Mouse (Mus musculus): ENCODE measurements at regions not wholly inside any gene's neighbourhood (a gene's known extent, or its start where the extent isn't known, plus 50 kb on each side); places are given as distances from the start of the nearest gene placed in this dataset.
A peak's percentile ranks its signal among the peaks of the same experiment; 100 is the strongest.

- Histone ChIP-seq H3K9me3 (no peaks in the 10 kb centered on the region), H3K4me3 (no peak overlapping the region), H3K4me1 (no peaks in the 10 kb centered on the region), H3K27me3 (no peaks in the 10 kb centered on the region), H3K9ac (no peak overlapping the region), H3K27ac (no peak overlapping the region), H3K4me2 (no peak overlapping the region), H3K36me3 (no peaks in the 10 kb centered on the region)
- WGBS = 55% methylated on average over 8 of the region's 8 CpGs
- ATAC-seq (ENCODE audit: borderline replicate concordance, extremely low read depth, low FRiP score, low TSS enrichment) = no peak
These were observed 241.7 kb upstream of the Akirin2 start for GRCm38 (mm10) chr4:34308921-34309563.

GRCm38 (mm10) chr4:34310061-34310642 lies 240.6 kb upstream of the Akirin2 start:
- peak; percentile 83 for ATAC-seq (ENCODE audit: borderline replicate concordance, extremely low read depth, low FRiP score, low TSS enrichment)
- WGBS = 12% methylated on average over 5 of the region's 5 CpGs
- no peak overlapping the region for H3K27ac ChIP-seq

DNA sequence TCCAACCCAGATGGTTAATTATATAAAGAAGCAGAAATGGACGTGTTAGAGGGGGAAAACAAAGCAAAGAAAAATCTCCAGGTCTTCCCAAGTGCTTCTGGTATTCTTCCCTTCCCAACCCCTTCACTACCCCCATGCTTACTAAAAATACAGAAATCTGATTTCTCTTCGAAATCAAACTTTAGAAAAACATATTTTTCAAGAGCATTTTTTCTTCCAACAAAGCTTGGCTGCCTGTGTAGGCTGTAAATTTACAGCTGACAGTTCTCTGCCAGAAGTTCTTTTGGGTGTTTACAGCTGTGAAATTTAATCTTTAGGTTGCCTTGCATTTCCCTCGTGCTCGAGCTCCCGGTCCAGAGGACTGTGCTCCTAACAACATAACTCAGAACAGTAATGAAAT lies 234.9 kb upstream of the Akirin2 start:
- WGBS = 25% methylated on average over 5 of the region's 5 CpGs
- H3K27me3 ChIP-seq = no peaks in the 10 kb centered on the region
- H3K4me2 ChIP-seq = no peak overlapping the region
- no peaks in the 10 kb centered on the region for H3K36me3 ChIP-seq
- no peak overlapping the region for H3K9ac ChIP-seq
- H3K9me3 ChIP-seq = no peaks in the 10 kb centered on the region
- H3K4me1 ChIP-seq = peaks cover 12% of the 10 kb centered on the region; the same call in 1 of the 2 replicates
- H3K4me3 ChIP-seq = no peak overlapping the region
- ATAC-seq (ENCODE audit: borderline replicate concordance, extremely low read depth, low FRiP score, low TSS enrichment) = no peak; the same call in 1 of the 2 replicates
- H3K27ac ChIP-seq = 0 out of 2 replicates have a peak overlapping the region, but pooled peaks have one; percentile 5

More at GRCm38 (mm10) chr4:34310061-34310642, 240.6 kb upstream of the Akirin2 start:
- no peak overlapping the region for H3K4me2 ChIP-seq
- 0 out of 2 replicates have a peak, but pooled peaks cover 1% of the 10 kb centered on the region for H3K4me1 ChIP-seq
- H3K4me3 ChIP-seq = no peak overlapping the region
- no peaks in the 10 kb centered on the region for H3K9me3 ChIP-seq
- no peak overlapping the region for H3K9ac ChIP-seq
- H3K27me3 ChIP-seq = no peaks in the 10 kb centered on the region
- no peaks in the 10 kb centered on the region for H3K36me3 ChIP-seq

DNA sequence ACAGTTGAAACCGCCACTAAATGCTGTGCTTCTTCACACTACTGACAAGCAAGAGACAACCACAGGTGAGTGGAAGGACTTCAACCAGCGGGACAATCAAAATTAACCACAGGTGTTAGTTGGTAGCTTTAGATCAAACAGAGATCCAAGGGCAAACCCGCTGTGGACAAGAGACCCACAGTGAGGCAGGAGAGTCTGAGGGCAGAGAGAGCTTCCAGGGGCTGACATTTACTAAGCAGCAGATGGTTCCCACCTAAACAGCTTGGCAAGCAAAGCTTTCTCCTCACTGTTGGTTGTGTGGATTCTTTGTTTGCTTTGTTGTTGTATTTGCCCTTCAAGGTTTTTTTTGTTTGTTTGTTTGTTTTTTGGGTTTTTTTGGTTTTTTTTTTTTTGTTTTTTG lies 227.9 kb upstream of the Akirin2 start:
- Histone ChIP-seq H3K9ac (no peak overlapping the region), H3K36me3 (no peaks in the 10 kb centered on the region), H3K9me3 (no peaks in the 10 kb centered on the region), H3K27ac (no peak overlapping the region), H3K4me2 (no peak overlapping the region), H3K27me3 (no peaks in the 10 kb centered on the region), H3K4me3 (no peak overlapping the region), H3K4me1 (peaks cover 7% of the 10 kb centered on the region; the same call in 1 of the 2 replicates)
- no peak for ATAC-seq (ENCODE audit: borderline replicate concordance, extremely low read depth, low FRiP score, low TSS enrichment)
- 34% methylated on average over 3 of the region's 3 CpGs for WGBS

DNA sequence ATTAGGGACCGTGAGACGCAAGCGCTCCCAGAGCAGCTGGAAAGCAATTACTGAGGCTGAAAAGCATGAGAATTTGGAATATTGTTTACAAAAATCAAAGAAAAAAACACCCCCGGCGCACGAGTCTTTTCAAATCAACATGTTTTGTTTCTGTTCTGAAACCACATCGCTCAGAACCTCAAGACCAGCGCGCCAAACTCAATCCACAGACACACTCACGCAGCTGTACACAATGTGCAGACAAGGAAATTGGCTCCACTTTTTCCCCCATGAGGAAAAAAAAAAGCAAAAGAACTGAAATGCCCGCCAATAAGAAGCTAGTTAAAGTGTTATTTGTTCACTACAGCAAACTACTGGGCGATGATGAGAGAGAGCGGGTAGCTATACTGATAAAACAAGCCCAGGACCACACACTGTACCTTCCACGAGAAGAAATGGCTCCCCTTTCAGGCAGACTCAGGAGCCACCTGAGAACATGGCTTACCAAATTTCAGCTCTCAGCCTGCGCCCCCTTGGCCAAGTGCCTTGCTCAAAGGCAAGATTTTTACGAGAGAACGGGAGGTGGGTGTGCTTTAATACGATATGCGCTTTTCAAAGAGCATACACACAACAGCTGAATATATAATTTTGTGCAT lies 222.5 kb upstream of the Akirin2 start:
- H3K9ac ChIP-seq = no peak overlapping the region
- 0 out of 2 replicates have a peak, but pooled peaks cover 3% of the 10 kb centered on the region for H3K4me1 ChIP-seq
- no peaks in the 10 kb centered on the region for H3K27me3 ChIP-seq
- ATAC-seq (ENCODE audit: borderline replicate concordance, extremely low read depth, low FRiP score, low TSS enrichment) = no peak
- 0 out of 2 replicates have a peak overlapping the region, but pooled peaks have one; percentile 4 for H3K4me3 ChIP-seq
- no peaks in the 10 kb centered on the region for H3K36me3 ChIP-seq
- H3K27ac ChIP-seq = no peak overlapping the region
- H3K4me2 ChIP-seq = peak overlapping the region; percentile 31
- no peaks in the 10 kb centered on the region for H3K9me3 ChIP-seq
- 55% methylated on average over 19 of the region's 19 CpGs for WGBS

DNA sequence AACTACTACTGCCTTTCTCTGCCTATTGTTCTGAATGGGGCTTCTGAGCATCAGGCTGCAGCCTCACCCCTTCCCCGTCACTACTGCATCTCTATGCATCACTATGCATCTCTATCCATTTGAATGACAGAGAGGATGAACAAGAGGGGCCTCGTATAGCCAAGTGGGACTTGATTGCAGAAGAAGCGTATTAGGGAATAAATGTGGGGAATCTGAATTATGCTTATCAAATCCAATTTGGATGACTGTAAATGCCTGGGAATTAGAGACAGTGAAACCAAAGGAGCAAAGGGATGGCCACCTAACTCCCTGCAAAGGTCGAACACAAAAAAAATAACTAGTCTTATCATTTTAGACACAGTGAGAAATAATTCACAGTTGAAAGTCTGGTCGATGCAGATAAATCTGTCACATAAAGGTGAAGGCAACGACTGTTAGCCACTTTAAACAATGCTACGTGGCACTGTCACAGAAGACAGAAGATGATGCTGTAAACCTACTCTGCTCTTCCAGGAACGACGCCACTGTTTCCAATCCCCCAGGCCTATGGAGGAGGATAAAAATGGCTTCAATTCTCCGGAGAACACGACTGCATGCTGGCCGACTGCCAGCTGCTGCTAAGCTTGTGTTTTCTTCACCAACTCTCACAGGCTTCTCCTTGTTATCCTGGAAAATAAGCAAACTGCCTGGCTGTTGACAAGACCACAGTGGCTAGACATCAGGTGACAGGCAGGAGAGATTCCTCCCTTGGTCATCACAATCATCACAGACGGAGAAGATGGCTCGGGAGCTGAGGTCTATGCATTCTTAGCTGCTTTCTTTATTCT lies 213.6 kb upstream of the Akirin2 start:
- peak overlapping the region; percentile 9; the same call in 1 of the 2 replicates for H3K4me3 ChIP-seq
- no peak for ATAC-seq (ENCODE audit: borderline replicate concordance, extremely low read depth, low FRiP score, low TSS enrichment)
- H3K27me3 ChIP-seq = no peaks in the 10 kb centered on the region
- 34% methylated on average over 14 of the region's 14 CpGs for WGBS
- no peak overlapping the region for H3K9ac ChIP-seq
- H3K36me3 ChIP-seq = no peaks in the 10 kb centered on the region
- no peaks in the 10 kb centered on the region for H3K9me3 ChIP-seq
- H3K4me1 ChIP-seq = peaks cover 2% of the 10 kb centered on the region
- no peak overlapping the region for H3K27ac ChIP-seq
- peak overlapping the region; percentile 43 for H3K4me2 ChIP-seq

DNA sequence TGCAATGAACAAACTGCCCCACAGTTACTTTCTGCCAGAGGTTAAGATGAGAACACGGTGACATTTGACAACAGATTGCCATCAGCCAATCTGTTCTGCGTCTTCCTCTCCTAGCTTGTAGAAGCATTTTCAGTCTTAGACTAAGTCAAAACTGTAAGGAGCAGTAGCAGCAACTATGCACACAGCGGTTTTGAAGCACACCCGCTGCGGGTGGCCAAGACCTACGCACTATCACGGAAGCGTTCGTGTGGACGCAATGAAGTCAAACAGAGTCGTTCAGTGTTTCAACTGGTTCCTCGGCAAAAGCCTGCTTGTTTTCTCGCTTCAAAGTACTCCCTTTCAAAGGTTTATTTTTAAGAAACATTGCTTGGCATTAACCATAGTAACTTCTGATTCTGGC lies 212.9 kb upstream of the Akirin2 start:
- H3K27me3 ChIP-seq = no peaks in the 10 kb centered on the region
- 21% methylated on average over 13 of the region's 13 CpGs for WGBS
- no peak for ATAC-seq (ENCODE audit: borderline replicate concordance, extremely low read depth, low FRiP score, low TSS enrichment)

DNA sequence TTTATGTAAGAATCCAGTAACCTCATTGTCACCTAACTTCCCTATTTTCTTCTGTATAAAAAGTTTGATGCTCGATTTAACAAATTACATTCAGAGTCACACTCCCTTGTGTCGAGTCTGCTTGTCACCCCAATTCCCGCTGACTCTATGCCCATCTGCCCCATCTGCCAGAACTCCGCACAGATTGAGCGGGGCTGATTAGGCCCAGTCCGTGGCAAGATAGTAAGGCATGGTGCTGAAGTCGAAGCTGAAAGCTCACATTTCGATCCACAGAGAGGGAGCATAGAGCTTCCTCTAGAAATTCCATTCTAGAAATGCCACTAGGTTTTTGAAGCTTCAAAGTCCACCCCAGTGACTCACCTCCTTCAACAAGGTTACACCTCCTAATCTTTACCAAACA lies 210.7 kb upstream of the Akirin2 start:
- WGBS = 94% methylated on average over 8 of the region's 8 CpGs
- no peak overlapping the region for H3K27ac ChIP-seq
- H3K27me3 ChIP-seq = no peaks in the 10 kb centered on the region
- H3K36me3 ChIP-seq = no peaks in the 10 kb centered on the region
- H3K9ac ChIP-seq = no peak overlapping the region
- H3K4me3 ChIP-seq = no peak overlapping the region
- H3K4me1 ChIP-seq = peaks cover 2% of the 10 kb centered on the region
- H3K9me3 ChIP-seq = no peaks in the 10 kb centered on the region
- no peak overlapping the region for H3K4me2 ChIP-seq
- ATAC-seq (ENCODE audit: borderline replicate concordance, extremely low read depth, low FRiP score, low TSS enrichment) = no peak

More for the DNA sequence above, 212.9 kb upstream of the Akirin2 start:
- H3K4me3 ChIP-seq = peak overlapping the region; percentile 9; the same call in 1 of the 2 replicates
- H3K9me3 ChIP-seq = no peaks in the 10 kb centered on the region
- H3K9ac ChIP-seq = no peak overlapping the region
- peak overlapping the region; percentile 43 for H3K4me2 ChIP-seq
- peaks cover 2% of the 10 kb centered on the region for H3K4me1 ChIP-seq
- no peaks in the 10 kb centered on the region for H3K36me3 ChIP-seq
- H3K27ac ChIP-seq = 0 out of 2 replicates have a peak overlapping the region, but pooled peaks have one; percentile 6

DNA sequence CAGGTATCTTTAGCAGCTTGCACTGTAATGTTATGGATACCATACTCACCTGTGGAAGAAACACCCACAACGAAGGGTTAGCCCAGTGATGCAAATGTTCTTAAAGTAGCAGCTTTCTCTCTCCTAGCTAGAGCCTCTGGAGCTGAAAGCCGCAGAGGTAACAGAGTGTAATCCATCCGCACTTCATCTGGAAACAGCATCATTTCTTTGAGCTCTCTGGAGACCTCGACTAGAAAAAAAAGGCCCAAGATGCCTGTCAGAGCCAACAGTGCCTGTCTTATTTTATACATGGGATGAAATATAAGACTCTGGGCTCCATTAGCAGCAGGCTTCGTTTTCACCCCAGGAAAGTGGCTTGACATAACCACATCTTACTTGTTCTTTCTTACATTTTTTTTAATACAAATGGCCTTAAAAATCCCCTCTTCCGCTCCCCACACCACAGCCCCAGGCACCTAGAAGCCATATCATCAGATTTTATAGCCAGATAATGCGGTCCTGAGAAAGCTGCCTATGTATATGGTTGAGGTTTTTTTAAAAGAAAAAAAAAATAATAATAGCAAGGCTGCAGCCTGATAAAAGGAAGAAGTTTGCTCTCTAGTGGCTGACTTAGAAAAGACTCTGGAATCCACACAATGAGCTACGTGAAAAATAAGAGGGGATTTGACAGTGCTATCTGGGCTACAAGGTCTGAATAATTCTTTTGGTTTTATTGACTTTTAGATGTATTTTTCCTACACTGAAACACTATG lies 179.3 kb upstream of the Akirin2 start:
- no peak overlapping the region for H3K9ac ChIP-seq
- H3K9me3 ChIP-seq = no peaks in the 10 kb centered on the region
- H3K4me2 ChIP-seq = no peak overlapping the region
- H3K4me1 ChIP-seq = no peaks in the 10 kb centered on the region
- H3K36me3 ChIP-seq = no peaks in the 10 kb centered on the region
- H3K27ac ChIP-seq = no peak overlapping the region
- ATAC-seq (ENCODE audit: borderline replicate concordance, extremely low read depth, low FRiP score, low TSS enrichment) = no peak
- H3K4me3 ChIP-seq = no peak overlapping the region
- H3K27me3 ChIP-seq = no peaks in the 10 kb centered on the region
- 59% methylated on average over 8 of the region's 8 CpGs for WGBS

GRCm38 (mm10) chr4:34386338-34386967 lies 164.3 kb upstream of the Akirin2 start:
- Histone ChIP-seq H3K9me3 (no peaks in the 10 kb centered on the region), H3K9ac (no peak overlapping the region), H3K27ac (no peak overlapping the region), H3K27me3 (no peaks in the 10 kb centered on the region), H3K4me2 (no peak overlapping the region), H3K4me1 (no peaks in the 10 kb centered on the region), H3K4me3 (no peak overlapping the region), H3K36me3 (no peaks in the 10 kb centered on the region)
- no peak for ATAC-seq (ENCODE audit: borderline replicate concordance, extremely low read depth, low FRiP score, low TSS enrichment)
- 85% methylated on average over 5 of the region's 5 CpGs for WGBS

GRCm38 (mm10) chr4:34391499-34391898 lies 159.2 kb upstream of the Akirin2 start:
- no peaks in the 10 kb centered on the region for H3K4me1 ChIP-seq
- WGBS = 91% methylated on average over 5 of the region's 5 CpGs
- H3K9ac ChIP-seq = no peak overlapping the region
- H3K27ac ChIP-seq = no peak overlapping the region
- no peak for ATAC-seq (ENCODE audit: borderline replicate concordance, extremely low read depth, low FRiP score, low TSS enrichment)
- no peak overlapping the region for H3K4me2 ChIP-seq
- no peak overlapping the region for H3K4me3 ChIP-seq
- no peaks in the 10 kb centered on the region for H3K27me3 ChIP-seq
- no peaks in the 10 kb centered on the region for H3K9me3 ChIP-seq
- H3K36me3 ChIP-seq = no peaks in the 10 kb centered on the region

Measured in lung, embryonic 15.5 days (tissue).